Mouse (Mus musculus) heart, adult 2 months (tissue): Measurements from ENCODE around the gene Vwa5b1.

ENCODE experiments used
- CTCF ChIP-seq: fragments of 200-600 bp; IDR thresholded peaks from 2 replicates; pipeline ENCODE4 v1.8.1; 2022; ENCODE audit warnings: antibody characterized with exemption, mild to moderate bottlenecking, moderate library complexity
- POLR2A ChIP-seq: fragments of 200-500 bp; IDR thresholded peaks from 2 replicates; pipeline ENCODE4 v1.6.1; 2011; ENCODE audit warnings: mild to moderate bottlenecking, low read depth, low read length, control low read depth; ENCODE audit not compliant: insufficient read depth

GRCm38 (mm10) chr4:138601926-138602325 lies 33.8 kb downstream of the Vwa5b1 start:
- TF ChIP-seq POLR2A (no peak), CTCF (no peak)
